In genomic region chr9:47803531-47804105, GRCm38 (mm10) we compare ENCODE assay signal across 13 mouse cellular contexts.
DNase-seq lines count a peak whose midpoint lies in the region; ATAC-seq and TF ChIP-seq lines count a peak whose summit lies in the region.
"Had no signal": no experiment of that assay in that cellular context is flagged by ENCODE, and none has a peak within 500 bp of the region (broad histone marks: within the 10 kb centered on the region; RNA-seq: fewer than 3 reads in every experiment).

No protein-coding gene starts in this region.

- WGBS in midbrain, embryonic 10.5 days = 41% methylated on average over 13 of the region's 13 CpGs
- WGBS in midbrain, postnatal 0 days = 34% methylated on average over 13 of the region's 13 CpGs
- WGBS in hindbrain, embryonic 16.5 days = 45% methylated on average over 13 of the region's 13 CpGs

- H3K27me3 ChIP-seq in midbrain, embryonic 10.5 days (ENCODE audit: low read depth, poor library complexity, severe bottlenecking) = peaks cover 40% of the 10 kb centered on the region
- H3K27me3 ChIP-seq in midbrain, postnatal 0 days (ENCODE audit: insufficient read depth, low read length) = no peaks in the 10 kb centered on the region
- no peaks in the 10 kb centered on the region for H3K27me3 ChIP-seq in hindbrain, embryonic 16.5 days (replicated peaks; ENCODE audit: control insufficient read depth, insufficient read depth, low read length)
- H3K27me3 ChIP-seq: liver, embryonic 15.5 days; neural tube, embryonic 12.5 days had no signal

- H3K4me2 ChIP-seq in midbrain, postnatal 0 days (ENCODE audit: low read depth, low read length, poor library complexity, severe bottlenecking) = no peak overlapping the region
- no peak overlapping the region for H3K4me2 ChIP-seq in hindbrain, embryonic 16.5 days (ENCODE audit: low read length)
- H3K4me2 ChIP-seq: liver, embryonic 15.5 days; neural tube, embryonic 12.5 days had no signal

- no peak overlapping the region for H3K9ac ChIP-seq in midbrain, postnatal 0 days (replicated peaks; ENCODE audit: low read length, poor library complexity, severe bottlenecking)
- H3K9ac ChIP-seq in hindbrain, embryonic 16.5 days (ENCODE audit: low read depth, low read length) = no peak overlapping the region
- H3K9ac ChIP-seq: liver, embryonic 15.5 days; neural tube, embryonic 12.5 days had no signal

- peaks cover 27% of the 10 kb centered on the region for H3K36me3 ChIP-seq in midbrain, embryonic 10.5 days
- H3K36me3 ChIP-seq in midbrain, postnatal 0 days (ENCODE audit: insufficient read depth, low read length) = peaks cover 10% of the 10 kb centered on the region
- peaks cover 6% of the 10 kb centered on the region; the same call in 1 of the 2 replicates for H3K36me3 ChIP-seq in hindbrain, embryonic 16.5 days (ENCODE audit: control insufficient read depth, insufficient read depth, low read length)
- H3K36me3 ChIP-seq: liver, embryonic 15.5 days had no signal

- ATAC-seq in midbrain, postnatal 0 days (ENCODE audit: low FRiP score) = no peak
- no peak for ATAC-seq in hindbrain, embryonic 16.5 days
- ATAC-seq in granulocyte monocyte progenitor cell, adult 5-6 weeks (replicated peaks; ENCODE audit: poor library complexity, severe bottlenecking) = no peak

- DNase-seq in midbrain, embryonic 10.5 days (ENCODE audit: low spot score) = peak; percentile 19
- no peak for DNase-seq in midbrain, postnatal 0 days (ENCODE audit: low spot score)
- DNase-seq in embryo, embryonic 11 days = peak; percentile 26
- no peak for DNase-seq in layer of hippocampus, adult 11-12 months (ENCODE audit: low spot score)
- DNase-seq in cerebellum, adult 11-12 months = no peak
- DNase-seq: kidney, postnatal 10 days; right cerebral cortex, postnatal 14 days; thymus, postnatal 4 days had no signal

- H3K27ac ChIP-seq in midbrain, embryonic 10.5 days (replicated peaks) = no peak overlapping the region; the same call in 1 of the 2 replicates
- no peak overlapping the region for H3K27ac ChIP-seq in midbrain, postnatal 0 days (ENCODE audit: low read depth, low read length)
- peak overlapping the region; percentile 14; the same call in 1 of the 2 replicates for H3K27ac ChIP-seq in hindbrain, embryonic 16.5 days (ENCODE audit: low read depth, low read length)
- H3K27ac ChIP-seq: embryonic facial prominence, embryonic 10.5 days; liver, embryonic 15.5 days; neural tube, embryonic 12.5 days had no signal

- H3K9me3 ChIP-seq in midbrain, embryonic 10.5 days (replicated peaks) = no peaks in the 10 kb centered on the region
- H3K9me3 ChIP-seq in midbrain, postnatal 0 days (ENCODE audit: low read length) = no peaks in the 10 kb centered on the region
- H3K9me3 ChIP-seq in hindbrain, embryonic 16.5 days (ENCODE audit: control insufficient read depth, low read length) = no peaks in the 10 kb centered on the region
- H3K9me3 ChIP-seq: embryonic facial prominence, embryonic 10.5 days; liver, embryonic 15.5 days; neural tube, embryonic 12.5 days had no signal

- peaks cover 41% of the 10 kb centered on the region for H3K4me1 ChIP-seq in midbrain, embryonic 10.5 days
- H3K4me1 ChIP-seq in midbrain, postnatal 0 days (ENCODE audit: insufficient read depth, low read length) = no peaks in the 10 kb centered on the region
- H3K4me1 ChIP-seq in hindbrain, embryonic 16.5 days (ENCODE audit: control insufficient read depth, insufficient read depth, low read depth, low read length) = peaks cover 9% of the 10 kb centered on the region
- H3K4me1 ChIP-seq: liver, embryonic 15.5 days; neural tube, embryonic 12.5 days had no signal

- TF ChIP-seq CTCF in midbrain, postnatal 0 days (IDR thresholded peaks at IDR 0.05) = no peak

- H3K4me3 ChIP-seq in midbrain, embryonic 10.5 days = no peak overlapping the region
- no peak overlapping the region for H3K4me3 ChIP-seq in midbrain, postnatal 0 days (ENCODE audit: low read depth, low read length)
- no peak overlapping the region for H3K4me3 ChIP-seq in hindbrain, embryonic 16.5 days (ENCODE audit: low read length)
- H3K4me3 ChIP-seq: embryonic facial prominence, embryonic 10.5 days; liver, embryonic 15.5 days; neural tube, embryonic 12.5 days had no signal

Comparison
In these comparisons a context has a peak if more than half of its experiments do, and no peak if none do; other contexts are left out.
1. DNase-seq: peak in midbrain, embryonic 10.5 days (single experiment) and embryo, embryonic 11 days (single experiment); none in midbrain, postnatal 0 days (single experiment), layer of hippocampus, adult 11-12 months (single experiment) and cerebellum, adult 11-12 months (single experiment).